Mouse (Mus musculus): ENCODE data around the gene Ern1.

The Ern1 gene

GRCm38 (mm10) chr11:106397656-106398055 lies 90.0 kb downstream of the Ern1 start:
- in situ Hi-C loops (cut with MboI; ENCODE audit: low sequenced_read_pairs): no loop called here

GRCm38 (mm10) chr11:106394055-106394454 lies 93.6 kb downstream of the Ern1 start:
- in situ Hi-C loops (cut with MboI; ENCODE audit: low sequenced_read_pairs): loop anchor here (5.0 kb wide), 1 partner anchor 67 kb away; no protein-coding TSS in a partner anchor

DNA sequence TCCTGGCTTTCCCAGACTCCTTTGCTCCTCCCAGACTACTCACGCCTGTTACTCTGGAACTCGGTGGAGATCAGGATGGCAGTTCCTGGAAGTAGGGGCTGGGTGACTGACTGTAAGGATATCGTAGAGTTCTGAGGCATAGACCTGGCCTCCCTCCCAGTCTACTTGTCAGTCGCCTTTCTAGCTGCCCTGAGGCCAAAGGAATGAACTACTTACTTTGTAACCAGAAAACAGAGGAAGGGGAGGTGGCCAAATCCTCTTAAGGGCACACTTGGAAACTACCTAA lies 94.4 kb downstream of the Ern1 start:
- in situ Hi-C loops (cut with MboI; ENCODE audit: low sequenced_read_pairs): loop anchor here (5.0 kb wide), 1 partner anchor 66 kb away; no protein-coding TSS in a partner anchor

DNA sequence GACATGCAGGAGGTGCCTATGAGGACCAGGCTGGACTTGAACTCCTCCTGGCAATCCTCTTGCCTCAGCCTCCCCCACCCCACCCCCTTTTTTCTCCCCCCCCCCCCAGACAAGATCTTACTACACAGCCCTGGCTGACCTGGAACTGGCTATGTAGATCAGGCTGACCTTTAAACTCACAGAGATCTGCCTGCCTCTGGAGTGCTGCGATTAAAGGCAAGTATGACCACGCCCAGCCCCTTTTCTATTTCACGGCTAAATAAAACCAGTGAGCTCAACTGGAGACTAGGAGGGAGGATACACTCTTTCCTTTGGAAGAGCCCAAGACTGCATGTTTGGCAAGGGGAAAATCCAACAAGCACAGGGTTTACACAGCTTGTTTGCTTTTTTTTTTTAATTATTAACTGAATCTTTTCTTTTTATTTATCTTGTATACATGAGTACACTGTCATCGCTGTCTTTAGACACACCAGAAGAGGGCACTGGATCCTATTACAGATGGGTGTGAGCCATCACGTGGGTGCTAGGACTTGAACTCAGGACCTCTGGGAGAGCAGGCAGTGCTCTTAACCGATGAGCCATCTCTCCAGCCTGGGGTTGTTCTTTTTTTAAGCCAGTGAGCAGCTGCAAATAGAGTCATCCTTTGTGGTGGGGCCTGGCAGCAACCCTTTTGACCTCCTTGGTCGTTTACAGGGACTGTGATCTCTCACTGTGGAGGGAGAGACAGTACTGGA lies 94.9 kb downstream of the Ern1 start:
- in situ Hi-C loops (cut with MboI; ENCODE audit: low sequenced_read_pairs): loop anchor here (5.0 kb wide), 1 partner anchor 65 kb away; no protein-coding TSS in a partner anchor

GRCm38 (mm10) chr11:106391546-106392188 lies 96.0 kb downstream of the Ern1 start:
- in situ Hi-C loops (cut with MboI; ENCODE audit: low sequenced_read_pairs): loop anchor here (5.0 kb wide), 1 partner anchor 64 kb away; no protein-coding TSS in a partner anchor

DNA sequence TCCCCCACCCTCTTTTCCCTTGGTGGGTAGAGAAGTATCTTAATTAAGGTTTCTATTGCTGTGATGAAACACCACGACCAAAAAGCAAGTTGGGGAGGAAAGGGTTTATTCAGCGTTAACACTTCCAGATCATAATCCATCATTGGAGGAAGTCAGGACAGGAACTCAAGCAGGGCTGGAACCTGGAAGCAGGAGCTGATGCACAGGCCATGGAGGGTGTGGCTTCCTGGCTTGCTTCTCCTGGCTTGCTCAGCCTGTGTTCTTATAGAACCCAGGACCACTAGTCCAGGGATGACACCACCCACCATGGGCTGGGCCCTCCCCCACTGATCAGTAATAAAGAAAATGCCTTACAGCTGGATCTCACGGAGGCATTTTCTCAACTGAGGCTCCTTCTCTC lies 96.9 kb downstream of the Ern1 start:
- in situ Hi-C loops (cut with MboI; ENCODE audit: low sequenced_read_pairs): loop anchor here (5.0 kb wide), 1 partner anchor 63 kb away; no protein-coding TSS in a partner anchor

DNA sequence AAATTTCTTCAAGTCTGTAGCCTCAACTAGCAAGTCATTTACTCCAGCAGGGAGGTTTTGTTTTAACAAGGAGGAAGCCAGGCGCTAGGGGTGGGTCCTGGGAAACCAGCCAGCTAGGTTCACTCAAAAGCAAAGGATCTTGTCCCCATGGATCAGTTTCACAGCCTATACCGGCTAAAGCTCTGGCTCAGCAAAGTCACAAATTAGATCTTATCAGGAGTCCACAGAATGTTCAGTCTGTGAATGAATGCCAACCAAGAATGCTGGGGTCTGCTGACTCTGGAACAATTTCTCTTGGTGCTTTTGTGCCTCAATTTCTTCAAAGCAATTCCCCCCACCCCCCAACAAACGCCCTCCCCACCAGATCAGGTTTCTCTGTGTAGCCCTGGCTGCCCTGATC lies 98.0 kb downstream of the Ern1 start:
- in situ Hi-C loops (cut with MboI; ENCODE audit: low sequenced_read_pairs): loop anchor here (5.0 kb wide), 1 partner anchor 62 kb away; no protein-coding TSS in a partner anchor

DNA sequence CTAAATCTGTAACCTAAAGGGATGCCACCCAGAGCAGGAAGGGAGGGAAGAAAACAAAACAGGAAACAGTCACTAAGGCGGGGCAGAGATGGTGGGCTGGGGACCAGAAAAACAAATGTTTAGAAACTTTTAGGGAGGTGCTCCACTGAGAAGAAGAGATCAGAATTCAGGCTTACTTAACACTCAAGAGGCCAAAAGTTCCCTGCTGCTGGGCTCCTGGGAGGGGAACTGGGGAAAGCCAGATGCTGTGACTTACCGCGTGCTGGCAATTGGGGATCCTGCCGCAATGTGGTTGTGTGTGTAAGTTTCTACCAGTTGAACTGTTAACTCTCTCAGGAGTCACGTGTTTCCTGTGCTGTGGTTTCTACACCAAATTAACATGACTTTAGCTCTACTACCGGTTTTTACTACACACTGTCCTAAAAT lies 99.8 kb downstream of the Ern1 start, which contains the start of gene Icam2:
Gene Icam2, minus strand, starts transcription at position 285 of the 426 bp plus-strand sequence.
- in situ Hi-C loops (cut with MboI; ENCODE audit: low sequenced_read_pairs): no loop called here

GRCm38 (mm10) chr11:106387020-106387419 lies 100.6 kb downstream of the Ern1 start:
- in situ Hi-C loops (cut with MboI; ENCODE audit: low sequenced_read_pairs): no loop called here

DNA sequence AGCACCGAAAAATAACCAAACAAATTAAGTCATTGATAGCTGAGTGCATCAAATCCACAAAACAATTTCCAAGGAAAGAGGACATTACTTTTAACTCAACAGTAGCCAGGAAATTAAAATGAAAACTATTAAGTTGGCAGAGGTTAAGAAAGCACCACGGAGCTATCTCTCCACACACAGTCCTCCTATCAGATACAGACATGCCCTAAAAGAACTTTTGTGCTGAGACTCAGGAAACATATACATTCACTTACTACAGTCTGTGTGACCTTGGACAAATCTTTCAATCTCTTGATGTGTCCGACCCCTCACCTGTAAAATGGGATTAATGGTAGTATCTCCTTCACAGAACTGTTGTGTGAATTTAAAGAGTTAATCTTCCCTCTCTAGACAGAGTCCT lies 101.2 kb downstream of the Ern1 start:
- in situ Hi-C loops (cut with MboI; ENCODE audit: low sequenced_read_pairs): no loop called here

- in situ Hi-C loops (cut with MboI; ENCODE audit: low sequenced_read_pairs): no loop called here
Measured at GRCm38 (mm10) chr11:106383051-106383790, 104.4 kb downstream of the Ern1 start.

GRCm38 (mm10) chr11:106382424-106382823 lies 105.2 kb downstream of the Ern1 start:
- in situ Hi-C loops (cut with MboI; ENCODE audit: low sequenced_read_pairs): no loop called here

DNA sequence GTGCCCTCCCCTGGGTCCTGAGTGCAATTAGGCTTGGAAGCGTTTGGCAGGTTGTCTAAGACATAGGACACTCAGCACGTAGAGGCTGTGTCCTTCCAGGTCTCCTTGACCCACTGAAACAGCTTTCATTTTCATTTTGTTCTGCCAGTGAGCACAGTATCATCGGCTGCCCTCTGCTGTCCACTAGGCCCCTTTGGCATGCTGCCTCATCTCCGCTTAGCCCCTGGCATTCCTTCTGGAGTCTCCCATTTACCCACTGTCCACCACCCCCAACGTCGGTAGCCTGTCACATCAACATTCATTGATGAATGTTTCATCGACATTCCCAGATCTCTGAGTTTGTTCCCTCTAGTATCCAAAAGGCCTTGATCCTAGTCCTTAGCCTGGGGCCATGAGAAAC lies 105.8 kb downstream of the Ern1 start:
- in situ Hi-C loops (cut with MboI; ENCODE audit: low sequenced_read_pairs): no loop called here

GRCm38 (mm10) chr11:106381011-106381410 lies 106.6 kb downstream of the Ern1 start:
- in situ Hi-C loops (cut with MboI; ENCODE audit: low sequenced_read_pairs): no loop called here

DNA sequence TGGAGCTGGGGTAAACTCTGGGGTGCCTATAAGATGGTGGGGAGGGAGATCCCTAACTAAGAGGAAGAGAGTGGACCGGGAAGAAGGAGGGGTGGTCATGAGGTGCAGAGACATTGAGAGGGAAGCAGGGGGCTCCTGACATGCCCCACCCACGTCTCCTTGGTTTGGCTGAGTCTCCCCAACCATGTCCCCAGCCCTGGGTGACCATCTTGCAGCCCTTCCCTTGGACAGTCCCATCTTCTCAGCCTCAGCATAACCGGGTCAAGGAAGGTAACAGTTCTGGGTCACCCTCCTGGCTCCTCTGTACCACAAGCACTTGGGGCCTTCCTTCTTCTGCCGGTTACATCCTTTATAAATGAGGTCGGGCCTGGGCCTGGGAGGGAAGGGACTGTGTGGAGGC lies 112.7 kb downstream of the Ern1 start:
- in situ Hi-C loops (cut with MboI; ENCODE audit: low sequenced_read_pairs): no loop called here

DNA sequence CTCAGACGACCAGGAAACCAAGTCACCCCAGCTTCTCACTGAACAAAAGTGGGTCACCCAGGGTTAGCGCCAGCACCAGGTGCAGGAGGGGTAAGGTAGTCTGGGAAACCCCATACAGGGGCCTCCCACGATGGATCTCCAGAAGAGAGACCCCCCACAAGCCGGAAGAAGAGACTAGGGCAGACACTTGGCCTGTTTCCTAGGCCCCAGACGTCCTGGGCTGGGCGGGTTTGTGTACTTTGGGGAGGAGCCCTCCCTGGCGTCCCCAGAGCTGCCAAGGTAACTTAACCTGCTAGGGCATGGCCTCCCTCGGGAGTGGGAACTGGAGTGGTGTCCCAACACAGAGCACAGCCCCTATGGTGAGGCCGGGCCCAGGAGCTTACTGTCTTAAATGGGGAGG lies 113.1 kb downstream of the Ern1 start:
- in situ Hi-C loops (cut with MboI; ENCODE audit: low sequenced_read_pairs): no loop called here

- in situ Hi-C loops (cut with MboI; ENCODE audit: low sequenced_read_pairs): no loop called here
Measured at GRCm38 (mm10) chr11:106373998-106374397, 113.7 kb downstream of the Ern1 start.

DNA sequence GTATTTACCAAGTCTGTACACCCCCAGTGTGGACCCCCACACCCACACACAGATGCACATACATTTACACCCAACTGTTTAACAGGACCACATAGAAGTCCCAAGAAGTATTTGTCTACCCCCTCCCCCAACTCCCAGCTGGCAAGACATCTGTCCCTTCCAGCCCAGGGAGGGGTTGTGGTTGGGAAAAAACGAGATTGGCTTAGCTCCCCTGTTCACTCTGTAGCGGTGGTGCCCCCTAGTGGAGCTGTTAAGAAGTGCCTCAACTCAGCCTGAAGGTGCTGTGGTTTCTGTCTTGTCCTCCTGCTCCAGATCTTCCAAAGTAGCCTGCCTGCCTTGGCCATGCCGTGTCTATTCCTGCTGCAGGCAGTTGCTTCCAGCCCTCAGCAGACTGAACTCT lies 121.3 kb downstream of the Ern1 start:
- in situ Hi-C loops (cut with MboI; ENCODE audit: low sequenced_read_pairs): no loop called here

GRCm38 (mm10) chr11:106365366-106365765 lies 122.3 kb downstream of the Ern1 start, which contains the start of gene Prr29:
Prr29 (plus strand) TSS chr11:106365472.
- in situ Hi-C loops (cut with MboI; ENCODE audit: low sequenced_read_pairs): no loop called here

DNA sequence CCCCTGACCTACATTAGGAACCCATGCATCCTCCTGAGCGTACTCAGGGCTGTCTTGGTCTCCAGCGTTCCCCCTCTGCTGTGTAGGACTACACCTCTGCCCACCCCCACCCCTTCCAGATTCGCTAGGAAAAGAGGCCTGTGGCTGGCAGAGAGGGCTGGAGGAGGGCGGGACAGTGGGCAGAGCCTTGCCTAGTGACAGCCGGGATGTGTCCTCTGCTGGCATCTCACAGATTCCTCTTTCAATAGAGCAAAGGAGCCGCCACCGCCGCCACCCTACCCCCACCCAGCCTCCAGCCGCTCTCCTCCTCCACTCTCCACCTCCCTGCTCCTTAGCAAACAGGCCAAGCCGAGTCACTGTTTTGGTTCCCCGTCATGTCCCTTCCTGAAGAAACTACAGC lies 122.9 kb downstream of the Ern1 start:
- in situ Hi-C loops (cut with MboI; ENCODE audit: low sequenced_read_pairs): no loop called here

DNA sequence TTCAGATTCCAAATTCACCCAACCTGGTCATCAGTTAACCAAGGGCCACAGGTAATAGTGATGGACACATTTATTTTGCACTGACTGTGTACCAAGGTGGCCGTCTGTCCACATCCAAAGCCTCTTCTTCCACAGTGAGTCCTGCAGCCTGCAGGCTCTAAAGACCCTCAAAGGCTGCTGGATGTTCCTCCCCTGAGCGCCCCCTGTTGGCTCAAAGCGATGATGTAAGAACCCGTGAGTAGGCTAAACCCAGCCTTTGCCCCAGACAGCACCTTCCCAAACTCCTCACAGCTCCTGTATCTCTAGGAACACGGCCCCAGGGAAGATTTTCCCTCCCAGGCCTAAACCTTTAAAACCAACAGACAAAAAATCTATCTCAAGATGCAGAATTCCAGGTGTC lies 128.3 kb downstream of the Ern1 start:
- in situ Hi-C loops (cut with MboI; ENCODE audit: low sequenced_read_pairs): no loop called here

All from CH12F3 (cell line).